Mouse (Mus musculus): ENCODE results near the gene Smim10l2a.

DNA sequence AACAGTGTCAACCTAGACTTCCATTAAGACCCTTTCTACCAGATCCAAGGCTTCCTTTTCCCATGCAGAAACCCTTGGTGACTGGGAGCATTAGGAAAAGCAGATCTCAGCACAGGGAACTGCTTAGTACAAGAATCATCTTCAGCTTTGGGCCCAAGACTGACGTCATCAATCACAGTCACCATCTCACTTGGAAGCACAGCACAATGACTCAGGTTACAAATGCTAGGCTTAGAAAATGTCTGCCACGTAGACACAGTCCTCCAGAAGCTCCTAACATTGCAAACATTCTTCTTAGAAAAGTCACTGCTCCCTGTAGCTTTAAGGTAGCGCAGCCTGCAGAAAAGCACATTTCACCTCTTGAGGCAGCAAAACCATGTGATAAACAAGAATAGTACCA, 42.3 kb upstream of the Smim10l2a start:
- no peak for TF ChIP-seq POLR2A (IDR thresholded peaks at IDR 0.05; ENCODE audit: low read depth, low read length)
- no peak for TF ChIP-seq CTCF (IDR thresholded peaks at IDR 0.05; ENCODE audit: borderline replicate concordance, insufficient read depth, low read length)
